Mouse (Mus musculus) splenic B cell, adult 2 months (primary cell): ENCODE measurements around the gene Noc3l.

Experiments used
- DNase-seq: peaks from one replicate; pipeline ENCODE4 v3.0.0-alpha.2; 2011; ENCODE audit warnings: low read depth, low spot score
- H3K27me3 ChIP-seq: 2 replicates; pipeline ENCODE4 v1.6.1; 2012; ENCODE audit warnings: mild to moderate bottlenecking, low read length, moderate library complexity, mixed read lengths; ENCODE audit not compliant: control insufficient read depth, poor library complexity, insufficient read depth, severe bottlenecking
- H3K36me3 ChIP-seq: 2 replicates; pipeline ENCODE4 v1.6.1; 2012; ENCODE audit warnings: mild to moderate bottlenecking, low read length, moderate library complexity, mixed read lengths; ENCODE audit not compliant: control insufficient read depth, poor library complexity, insufficient read depth, severe bottlenecking

Gene Noc3l

GRCm38 (mm10) chr19:38793563-38794045 lies 25.4 kb downstream of the Noc3l start:
- DNase-seq: no peak

GRCm38 (mm10) chr19:38787756-38788155 lies 31.3 kb downstream of the Noc3l start:
- peaks cover 7% of the 10 kb centered on the region for H3K36me3 ChIP-seq
- no peaks in the 10 kb centered on the region for H3K27me3 ChIP-seq
- no peak for DNase-seq

More at GRCm38 (mm10) chr19:38793563-38794045, 25.4 kb downstream of the Noc3l start:
- peaks cover 21% of the 10 kb centered on the region for H3K36me3 ChIP-seq
- no peaks in the 10 kb centered on the region for H3K27me3 ChIP-seq

- Histone ChIP-seq H3K36me3 (no peaks in the 10 kb centered on the region; the same call in 1 of the 2 replicates), H3K27me3 (no peaks in the 10 kb centered on the region)
- no peak for DNase-seq
Observed at GRCm38 (mm10) chr19:38783542-38783941, 35.5 kb downstream of the Noc3l start.

- Histone ChIP-seq H3K36me3 (no peaks in the 10 kb centered on the region), H3K27me3 (no peaks in the 10 kb centered on the region)
- DNase-seq: no peak
Observed at GRCm38 (mm10) chr19:38778805-38779204, 40.2 kb downstream of the Noc3l start.

- H3K27me3 ChIP-seq: no peaks in the 10 kb centered on the region
- no peak for DNase-seq
- H3K36me3 ChIP-seq: no peaks in the 10 kb centered on the region
Observed at GRCm38 (mm10) chr19:38775548-38775947, 43.5 kb downstream of the Noc3l start.

- Histone ChIP-seq H3K27me3 (no peaks in the 10 kb centered on the region), H3K36me3 (no peaks in the 10 kb centered on the region)
- no peak for DNase-seq
Observed at GRCm38 (mm10) chr19:38766306-38766705, 52.7 kb downstream of the Noc3l start.

- no peak for DNase-seq
- Histone ChIP-seq H3K36me3 (no peaks in the 10 kb centered on the region), H3K27me3 (no peaks in the 10 kb centered on the region)
Observed at GRCm38 (mm10) chr19:38760441-38760840, 58.6 kb downstream of the Noc3l start.

- Histone ChIP-seq H3K36me3 (no peaks in the 10 kb centered on the region), H3K27me3 (no peaks in the 10 kb centered on the region)
- no peak for DNase-seq
Observed at GRCm38 (mm10) chr19:38758685-38759472, 60.2 kb downstream of the Noc3l start.

- H3K27me3 ChIP-seq: no peaks in the 10 kb centered on the region
- DNase-seq: no peak
- H3K36me3 ChIP-seq: no peaks in the 10 kb centered on the region
Observed at GRCm38 (mm10) chr19:38758056-38758455, 61.0 kb downstream of the Noc3l start.

GRCm38 (mm10) chr19:38757161-38757560 lies 61.9 kb downstream of the Noc3l start:
- no peak for DNase-seq
- no peaks in the 10 kb centered on the region for H3K36me3 ChIP-seq
- no peaks in the 10 kb centered on the region for H3K27me3 ChIP-seq

GRCm38 (mm10) chr19:38750192-38750591 lies 68.8 kb downstream of the Noc3l start:
- DNase-seq: no peak
- no peaks in the 10 kb centered on the region for H3K27me3 ChIP-seq
- H3K36me3 ChIP-seq: no peaks in the 10 kb centered on the region

- Histone ChIP-seq H3K36me3 (no peaks in the 10 kb centered on the region), H3K27me3 (no peaks in the 10 kb centered on the region)
- no peak for DNase-seq
Observed at GRCm38 (mm10) chr19:38746492-38747014, 72.5 kb downstream of the Noc3l start.

- H3K27me3 ChIP-seq: no peaks in the 10 kb centered on the region
- DNase-seq: no peak
- no peaks in the 10 kb centered on the region for H3K36me3 ChIP-seq
Observed at GRCm38 (mm10) chr19:38745810-38746491, 73.1 kb downstream of the Noc3l start.

- Histone ChIP-seq H3K36me3 (no peaks in the 10 kb centered on the region), H3K27me3 (no peaks in the 10 kb centered on the region)
- no peak for DNase-seq
Observed at GRCm38 (mm10) chr19:38744546-38744945, 74.5 kb downstream of the Noc3l start.
